Mouse (Mus musculus) MN1 (cell line): Measurements from ENCODE around the gene Fbxo36.

Source experiments
- DNase-seq: peaks from one replicate; pipeline ENCODE4 v3.0.0-alpha.2; 2016; ENCODE audit warnings: low spot score

Gene Fbxo36

DNA sequence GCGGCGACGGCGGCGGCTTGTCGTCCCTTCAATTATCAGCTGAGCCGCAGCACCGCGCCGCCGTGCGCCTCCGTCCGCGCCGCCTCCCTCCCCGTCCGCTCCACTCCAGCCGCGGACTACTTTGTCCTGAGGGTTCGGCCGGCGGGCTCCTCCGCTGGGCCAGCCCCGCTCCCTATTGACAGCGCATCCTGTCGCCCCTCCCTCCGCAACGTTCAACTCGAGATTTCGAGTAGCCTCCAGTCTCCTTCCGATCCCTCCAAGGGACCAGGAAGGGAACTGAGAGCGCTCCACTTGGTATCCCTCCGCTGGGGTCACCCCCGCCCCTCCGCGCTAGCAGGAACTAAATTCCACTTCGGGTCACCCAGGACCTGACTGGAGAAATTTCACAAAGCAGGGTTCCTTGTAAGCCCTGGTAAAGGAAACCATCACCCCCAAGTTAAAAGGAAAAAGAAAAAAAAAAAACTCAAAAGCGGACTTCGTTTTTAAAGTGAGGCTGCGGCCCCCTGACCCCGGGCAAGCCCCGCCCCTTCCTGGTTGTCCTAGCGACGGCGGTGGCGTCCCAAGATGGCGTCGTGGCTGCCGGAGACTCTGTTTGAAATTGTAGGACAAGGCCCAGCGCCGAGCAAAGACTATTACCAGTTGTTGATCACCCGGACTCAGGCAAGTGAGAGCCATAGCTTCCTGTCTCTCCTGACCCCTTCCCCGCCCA, at the start of gene Fbxo36:
TSS of gene Fbxo36 (plus strand) at position 533 of the 709 bp plus-strand sequence.
- peak; percentile 98 for DNase-seq

DNA sequence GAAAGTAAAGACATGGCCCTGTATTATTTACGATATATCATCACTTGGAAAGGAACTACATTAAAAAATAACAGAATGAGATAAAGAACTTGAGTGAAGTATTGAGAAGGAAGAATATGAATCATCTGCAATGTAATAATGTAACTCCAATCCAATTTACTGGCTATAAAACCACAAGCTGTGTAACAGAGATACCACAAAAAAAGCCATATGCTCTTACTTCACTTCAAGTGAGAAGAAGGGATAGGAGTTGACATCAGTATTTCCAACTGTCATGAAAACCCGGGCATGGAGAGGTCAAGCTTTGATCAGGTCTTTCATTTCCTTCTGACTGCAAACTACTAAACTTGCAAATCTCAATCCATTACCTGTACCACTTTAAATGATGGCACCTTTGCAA, 48.2 kb upstream of the Fbxo36 start:
- DNase-seq = peak; percentile 10

DNA sequence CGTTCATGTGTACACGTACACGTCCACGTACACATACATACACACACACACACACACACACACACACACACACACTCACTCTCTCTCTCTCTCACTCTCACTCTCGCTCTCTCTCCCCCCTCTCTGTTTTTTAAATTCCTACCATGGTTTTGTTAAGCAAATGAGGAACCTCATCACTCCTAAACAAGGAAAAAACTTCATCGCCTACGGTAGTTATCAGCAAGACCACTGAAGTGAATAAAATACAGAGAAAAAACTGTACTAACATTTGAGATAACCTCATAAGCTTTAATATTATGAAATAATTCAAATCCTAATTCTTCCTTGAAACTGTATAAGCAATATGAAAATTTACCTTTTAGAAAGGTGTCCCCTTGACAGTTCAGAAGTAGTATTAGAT, 44.3 kb upstream of the Fbxo36 start:
- DNase-seq = no peak

DNA sequence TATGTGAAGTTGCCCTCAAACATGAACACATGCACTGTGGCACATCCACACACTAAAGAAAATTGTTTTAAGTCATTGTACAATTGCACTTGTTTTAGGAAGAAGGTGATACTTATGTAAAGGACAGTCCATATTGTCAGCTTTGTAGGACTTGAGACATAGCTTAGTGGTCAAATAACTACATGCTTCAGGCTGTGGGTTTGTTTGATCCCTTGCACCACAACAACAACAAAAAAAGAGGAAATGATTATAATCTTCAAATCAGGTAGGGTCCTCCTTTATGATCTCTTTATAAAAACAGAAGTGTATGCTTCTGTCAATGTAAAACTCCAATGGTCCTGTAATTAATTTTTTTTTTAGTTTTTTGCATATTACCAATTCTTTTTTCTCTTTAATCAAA, 40.5 kb upstream of the Fbxo36 start:
- DNase-seq = no peak

DNA sequence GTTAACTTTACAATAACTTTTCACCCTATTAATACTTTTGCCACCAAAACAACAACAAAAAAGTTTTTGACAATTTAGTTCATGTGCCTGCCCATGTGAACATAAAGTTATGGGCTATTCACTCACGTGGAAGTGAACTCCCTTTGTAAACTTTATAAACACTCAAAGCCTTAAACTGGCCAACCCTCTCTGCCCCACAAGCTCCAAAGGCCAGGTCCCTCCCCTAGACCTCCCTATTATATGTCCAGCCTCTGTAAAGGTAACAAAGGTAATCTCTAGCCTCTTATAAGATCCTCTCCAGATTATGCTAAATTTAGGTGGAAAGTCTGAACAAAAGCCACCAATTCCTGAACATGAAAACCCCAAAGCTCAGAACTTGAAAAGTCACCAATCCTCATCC, 35.9 kb upstream of the Fbxo36 start:
- no peak for DNase-seq

DNA sequence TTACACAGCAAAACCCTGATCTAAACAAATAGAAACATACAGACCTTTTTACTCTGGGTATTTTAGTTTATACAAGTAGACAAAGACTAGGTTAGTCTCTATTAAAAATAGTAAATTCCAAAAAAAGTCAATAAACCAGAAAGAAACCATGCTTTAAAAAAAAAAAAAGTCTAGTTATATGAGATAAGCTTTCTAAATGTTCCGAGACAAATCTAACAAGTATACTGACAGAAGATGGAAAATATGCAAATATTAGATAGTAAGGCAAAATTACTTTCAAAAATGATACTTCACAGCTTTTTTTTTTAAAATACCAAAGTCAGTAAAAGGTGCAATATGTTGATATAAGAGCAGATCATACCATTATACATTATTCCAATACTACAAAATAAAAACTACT, 22.0 kb upstream of the Fbxo36 start:
- DNase-seq = no peak

DNA sequence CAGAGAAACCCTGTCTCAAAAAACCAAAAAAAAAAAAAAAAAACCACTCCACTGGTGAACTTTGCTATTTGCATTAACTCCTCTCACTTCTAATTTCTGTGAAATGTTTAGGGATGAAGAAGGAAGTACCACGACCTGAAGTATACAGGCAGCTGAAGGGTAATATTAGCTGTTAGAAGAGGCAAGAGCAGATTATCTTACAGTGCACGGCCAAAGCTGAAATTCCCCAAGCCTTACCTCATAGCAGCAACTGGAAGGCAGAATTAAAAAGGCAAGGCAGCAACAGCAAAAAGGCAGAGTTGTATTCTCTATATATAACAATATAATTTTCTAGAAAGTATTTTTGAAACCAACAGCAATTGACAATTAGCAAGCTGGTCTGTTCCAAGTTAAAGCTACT, 14.6 kb upstream of the Fbxo36 start:
- no peak for DNase-seq

DNA sequence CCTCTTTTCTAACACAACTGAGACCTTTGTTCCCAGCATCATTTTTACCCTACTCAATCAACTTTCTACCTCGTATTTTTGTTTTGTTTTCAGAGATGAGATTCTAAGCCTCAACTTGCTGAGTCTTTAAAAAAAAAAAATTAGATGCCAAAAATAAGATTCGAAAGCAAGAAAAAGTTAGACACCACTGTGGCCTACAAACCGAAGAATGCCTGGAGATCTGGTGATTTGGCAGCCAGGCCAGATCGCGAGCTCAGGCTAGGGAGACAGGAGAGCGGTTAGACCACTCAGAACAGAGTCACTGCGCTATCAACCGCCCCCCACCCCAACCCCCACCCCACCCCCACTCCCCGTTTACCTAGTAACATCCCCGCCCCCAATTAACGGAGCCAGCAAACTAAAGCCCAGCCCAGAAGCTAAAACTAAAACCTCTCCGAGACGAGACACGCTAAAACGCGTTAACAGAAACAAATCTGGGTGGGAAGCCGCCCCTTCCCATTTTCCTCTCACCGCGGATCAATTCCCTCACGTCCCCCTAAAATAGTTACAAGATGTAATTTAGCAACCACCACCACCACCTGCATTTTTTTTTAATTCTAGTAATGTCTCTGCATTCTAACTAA, 2.0 kb upstream of the Fbxo36 start:
- peak; percentile 9 for DNase-seq

DNA sequence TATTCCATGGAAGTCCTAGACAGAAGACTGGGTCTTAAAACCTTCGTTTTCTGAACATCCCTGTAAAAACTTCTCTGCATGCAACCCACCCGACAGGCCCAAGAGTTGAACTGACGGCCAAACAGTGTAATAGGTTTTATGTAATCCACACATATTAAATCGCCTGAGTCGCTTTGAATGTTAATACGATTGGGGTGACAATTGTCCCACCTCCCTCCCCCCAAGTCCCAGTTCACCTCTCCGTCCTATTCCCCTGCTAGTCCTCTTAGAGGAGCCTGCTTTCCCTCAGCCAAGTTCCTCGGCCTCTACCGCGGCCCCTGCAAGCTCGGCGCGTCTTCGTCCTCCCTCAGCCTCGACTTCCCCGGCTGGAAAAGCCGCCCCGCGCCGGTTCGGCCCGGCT, 1.5 kb upstream of the Fbxo36 start:
- DNase-seq = peak; percentile 33

DNA sequence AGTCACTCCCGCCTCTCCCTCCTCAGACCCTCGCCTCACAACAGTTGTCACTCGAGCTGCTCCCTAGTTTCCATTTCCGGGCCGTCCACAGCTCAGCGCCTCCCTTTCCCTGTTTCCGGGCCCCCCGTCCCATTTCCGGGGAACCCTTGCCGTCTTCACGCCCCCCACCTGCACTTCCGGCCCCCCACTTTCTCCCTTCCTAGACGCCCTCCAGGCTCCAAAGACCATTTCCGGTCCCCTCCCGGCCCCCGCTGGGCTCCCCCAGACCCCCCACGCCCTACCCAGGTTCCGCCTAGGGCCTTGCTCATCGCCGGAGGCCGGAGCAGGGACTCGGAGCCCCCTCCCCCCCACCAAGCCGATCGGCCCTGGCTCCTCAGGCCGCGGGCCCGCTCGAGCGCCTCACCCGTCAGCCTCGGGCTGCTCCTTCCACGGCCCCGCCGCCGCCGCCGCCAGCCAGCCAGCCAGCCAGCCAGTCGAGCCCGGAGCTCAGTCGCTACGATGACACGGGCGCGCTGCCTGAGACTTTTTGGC, 955 bp upstream of the Fbxo36 start:
- peak; percentile 59 for DNase-seq

DNA sequence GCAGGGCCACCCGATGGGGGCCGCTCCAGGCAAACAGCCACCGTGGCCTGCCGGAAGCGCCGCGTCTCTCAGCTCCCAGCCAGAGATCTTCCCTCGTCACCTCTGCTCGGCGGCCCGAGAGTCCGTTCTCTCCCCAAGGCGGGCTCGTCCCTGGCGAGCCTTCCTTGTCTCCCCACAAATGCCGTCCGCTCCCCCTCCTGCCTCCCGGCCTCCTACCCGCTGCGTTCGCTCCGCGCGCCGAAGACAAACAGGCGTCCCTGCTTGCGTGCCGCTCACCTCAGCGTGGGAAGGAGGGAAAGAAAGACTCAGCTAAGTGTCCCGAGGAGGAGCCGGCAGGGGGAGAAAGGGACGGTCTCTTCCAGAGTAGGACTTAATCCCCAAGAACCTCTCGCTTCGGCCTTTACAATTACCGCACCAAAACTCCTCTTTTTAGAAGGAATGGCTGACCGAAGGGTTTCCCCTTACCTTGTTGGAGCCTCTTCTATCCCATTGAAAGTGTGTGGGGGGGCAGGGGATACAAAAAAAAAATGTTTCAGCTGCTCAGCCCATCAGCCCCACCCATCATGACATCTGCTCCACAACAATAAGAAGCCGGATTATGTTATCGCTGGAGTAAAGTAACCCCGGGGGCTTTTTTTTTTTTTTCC, 500 bp downstream of the Fbxo36 start, which contains the start of gene Trip12:
TSS of gene Trip12 (minus strand) at position 499 of the 647 bp plus-strand sequence.
- peak; percentile 66 for DNase-seq

DNA sequence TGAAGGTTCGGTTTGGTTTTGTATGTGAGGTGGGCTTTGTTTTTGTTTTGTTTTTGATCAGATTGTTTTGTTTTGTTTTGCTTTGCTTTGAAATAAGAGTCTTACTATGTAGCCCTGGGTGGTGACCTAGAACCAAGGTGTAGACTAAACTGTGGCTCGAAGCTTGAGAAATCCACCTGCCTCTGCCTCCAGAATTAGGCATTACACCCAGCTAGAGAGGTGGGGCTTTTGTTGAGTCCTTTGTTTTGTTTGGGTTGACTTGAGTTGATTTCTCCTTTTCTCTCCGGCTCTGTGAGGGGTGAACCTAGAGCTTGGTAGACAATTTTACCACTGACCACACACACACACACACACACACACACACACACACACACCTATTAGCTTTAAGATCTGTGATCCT, 1.4 kb downstream of the Fbxo36 start:
- no peak for DNase-seq

DNA sequence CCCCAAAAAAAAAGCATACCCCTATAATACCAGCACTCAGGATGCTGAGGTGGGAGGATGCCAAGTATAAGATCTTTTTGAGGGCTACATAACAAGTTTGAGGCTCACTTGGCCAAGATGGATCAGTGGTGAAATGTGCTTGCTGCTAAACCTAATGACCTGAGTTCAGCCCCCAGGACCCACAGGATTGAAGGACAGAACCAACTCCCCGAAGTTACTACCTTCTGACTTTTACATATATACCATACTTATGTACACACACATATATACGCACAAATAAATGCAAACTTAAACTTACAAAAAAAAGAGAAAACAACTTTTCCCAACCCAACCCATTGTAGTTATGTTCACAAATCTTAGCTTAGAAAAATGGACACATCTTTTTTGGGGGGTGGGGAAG, 3.7 kb downstream of the Fbxo36 start:
- DNase-seq = no peak

DNA sequence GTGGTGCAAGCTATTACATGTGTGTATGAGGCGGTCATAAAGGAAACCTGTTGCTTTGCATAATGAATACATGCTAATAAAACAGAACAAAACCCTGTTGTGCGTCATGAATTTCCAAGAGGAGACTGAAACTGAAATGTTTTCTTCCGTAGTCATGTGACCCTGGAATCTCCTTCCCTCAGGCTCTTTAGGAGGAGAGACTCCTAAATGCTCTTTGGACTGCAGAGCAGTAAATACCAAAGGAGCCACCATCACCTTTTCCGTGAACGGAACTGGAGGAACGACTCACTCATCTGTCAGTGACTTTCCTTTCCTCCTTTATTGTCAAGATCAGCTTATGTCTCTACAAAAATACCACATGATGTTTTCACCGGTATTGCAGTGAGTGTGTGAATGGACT, 8.1 kb downstream of the Fbxo36 start:
- DNase-seq = no peak

DNA sequence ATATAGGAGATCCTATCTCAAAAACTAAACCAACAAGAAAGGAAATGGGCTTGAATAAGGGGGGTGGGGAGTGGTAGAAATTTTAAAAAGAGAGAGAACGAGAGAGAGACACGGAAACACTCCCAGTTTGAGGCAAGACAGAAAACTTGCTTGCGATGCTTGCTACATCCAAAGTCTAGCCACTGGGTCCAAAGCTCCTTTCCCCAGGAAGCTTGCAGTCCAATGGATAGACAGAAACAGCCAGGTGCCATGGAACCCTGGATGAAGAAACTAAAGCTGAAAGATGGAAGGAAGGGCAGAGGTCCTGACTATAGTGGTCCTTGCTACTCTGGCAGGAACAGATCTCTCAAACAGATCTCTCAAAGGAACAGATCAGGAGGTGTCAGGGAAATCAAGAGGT, 8.7 kb downstream of the Fbxo36 start:
- DNase-seq = no peak

DNA sequence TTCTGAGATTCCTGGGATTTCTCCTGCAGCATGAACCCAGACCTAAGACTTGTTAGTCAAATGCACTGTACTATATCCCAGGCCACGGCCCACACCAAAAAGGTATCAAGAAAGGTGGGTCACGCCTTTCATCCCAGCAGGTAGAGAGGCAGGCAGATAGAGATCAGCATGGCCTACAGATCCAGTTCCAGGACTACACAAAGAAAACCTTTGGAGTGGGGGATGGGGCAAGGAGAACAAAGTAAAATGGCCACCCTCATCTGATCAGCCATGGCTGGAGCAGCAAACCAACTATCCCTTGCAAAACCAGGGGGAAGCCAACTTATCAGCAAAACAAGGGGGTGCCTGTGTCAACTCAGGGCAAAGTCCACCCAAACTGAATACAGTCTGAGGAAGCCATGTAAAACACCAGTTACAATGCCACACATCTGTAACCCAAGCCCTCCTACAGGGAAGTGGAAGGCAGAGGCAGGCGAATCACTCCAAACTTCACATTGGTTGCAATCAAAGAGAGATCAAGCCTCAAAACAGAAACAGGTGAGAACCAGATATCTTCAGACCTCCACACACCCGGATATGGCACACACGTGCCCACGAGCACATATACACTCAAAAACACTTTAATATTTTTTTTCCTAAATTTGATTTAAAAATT, 9.3 kb downstream of the Fbxo36 start:
- no peak for DNase-seq

DNA sequence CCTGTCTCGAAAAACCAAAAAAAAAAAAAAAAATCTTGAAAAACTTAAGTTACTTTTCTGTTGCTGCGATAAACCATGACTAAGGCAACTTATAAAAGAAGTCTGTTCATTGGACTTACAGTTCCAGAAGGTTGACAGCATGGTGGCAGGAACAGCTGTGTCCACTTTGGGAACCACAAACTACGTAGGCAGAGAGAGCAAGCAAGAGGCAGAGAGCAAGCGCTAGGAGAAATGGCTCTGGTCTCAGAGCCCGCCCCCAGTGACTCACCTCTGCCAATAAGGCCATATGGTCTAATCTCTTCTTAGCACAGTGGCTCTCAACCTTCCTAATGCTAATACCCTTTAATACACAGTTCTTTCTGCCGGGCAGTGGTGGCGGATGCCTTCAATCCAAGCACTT, 10.2 kb downstream of the Fbxo36 start:
- no peak for DNase-seq

DNA sequence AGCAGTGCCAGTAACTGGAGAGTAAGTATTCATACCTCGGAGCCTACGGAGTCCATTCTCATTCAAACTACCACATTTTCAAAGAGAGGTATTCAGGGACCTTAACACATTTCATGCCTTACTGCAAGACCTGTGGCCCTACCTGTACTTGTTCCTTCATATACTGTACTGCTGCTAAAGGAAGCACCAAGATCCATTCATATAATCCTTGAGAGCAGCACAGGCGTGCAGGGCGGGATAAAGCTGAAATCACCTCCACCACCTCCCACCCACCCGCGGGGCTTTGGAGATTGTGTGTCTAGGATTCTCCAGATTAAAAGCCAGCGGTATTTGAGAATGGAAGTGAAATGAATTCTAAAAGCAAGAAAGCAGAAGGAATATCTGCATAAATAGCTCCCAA, 10.8 kb downstream of the Fbxo36 start:
- no peak for DNase-seq

DNA sequence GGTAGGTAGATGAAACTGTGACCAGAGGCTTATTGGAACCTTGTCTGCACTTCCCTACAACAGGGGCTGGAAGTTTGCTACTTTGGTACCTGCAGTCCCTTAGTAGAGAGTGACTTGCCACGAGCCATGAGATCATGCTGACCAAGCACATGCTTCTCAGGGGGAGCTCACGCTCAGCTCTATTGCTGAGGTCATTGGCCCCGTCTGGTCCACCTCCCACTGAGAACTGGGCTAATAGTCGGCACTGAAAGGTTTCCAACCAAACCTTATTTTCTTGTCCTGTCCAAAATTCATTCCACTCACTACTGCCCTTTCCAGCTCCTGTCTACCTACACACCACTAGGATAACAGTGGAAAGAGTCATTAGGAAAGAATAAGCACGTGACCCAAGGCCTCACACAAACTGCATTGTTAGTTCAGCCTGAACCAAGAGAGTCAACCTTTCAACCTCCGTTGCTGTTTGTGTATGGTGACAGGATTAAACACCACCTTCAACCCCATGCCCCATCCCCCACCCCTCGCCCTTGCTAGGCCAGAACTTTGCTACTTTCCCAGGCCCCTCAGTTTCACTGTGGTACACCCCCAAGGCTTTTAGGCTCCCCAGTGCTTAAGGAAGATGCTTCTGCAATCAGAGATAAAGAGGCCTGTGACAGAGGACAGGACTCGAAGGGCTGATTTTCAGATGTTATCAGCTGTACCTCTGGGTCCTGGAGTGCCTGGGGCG, 12.0 kb downstream of the Fbxo36 start:
- DNase-seq = peak; percentile 22

DNA sequence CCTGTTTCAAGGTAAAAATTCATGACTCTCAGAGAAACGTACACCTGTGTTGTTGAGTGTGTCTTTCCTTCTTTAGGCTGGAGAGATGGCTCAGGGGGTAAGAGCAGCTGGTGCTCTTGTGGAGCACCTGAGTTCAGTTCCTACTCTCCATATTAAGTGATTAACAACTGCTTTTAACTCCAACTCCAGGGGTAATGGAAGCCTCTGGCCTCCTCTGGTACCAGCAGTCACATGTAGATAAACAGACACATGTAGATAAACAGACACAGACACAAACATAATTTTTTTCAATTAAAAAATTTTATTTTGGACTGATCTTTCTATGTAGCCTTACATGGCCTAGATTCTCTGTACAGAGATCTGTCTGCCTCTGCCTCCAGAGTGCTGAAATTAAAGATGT, 14.1 kb downstream of the Fbxo36 start:
- no peak for DNase-seq

DNA sequence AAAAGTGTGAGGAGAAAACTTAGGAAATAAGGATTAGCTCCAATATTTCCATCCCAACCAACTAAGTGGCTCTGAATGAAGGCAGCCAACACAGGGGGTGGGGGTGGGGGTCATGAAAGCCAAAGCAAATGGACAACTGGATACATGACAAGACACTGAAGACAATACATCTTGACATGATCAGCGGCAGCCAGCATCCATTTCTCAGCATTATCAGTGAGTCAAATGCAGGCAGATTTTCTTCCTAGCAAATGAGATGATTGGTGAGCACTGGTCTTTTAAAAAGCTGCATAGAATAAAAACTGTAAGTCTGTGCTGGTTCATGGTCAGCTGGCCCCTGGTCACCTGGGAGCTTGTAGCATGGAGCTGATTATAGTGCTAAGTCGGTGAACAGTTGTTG, 15.3 kb downstream of the Fbxo36 start:
- no peak for DNase-seq

DNA sequence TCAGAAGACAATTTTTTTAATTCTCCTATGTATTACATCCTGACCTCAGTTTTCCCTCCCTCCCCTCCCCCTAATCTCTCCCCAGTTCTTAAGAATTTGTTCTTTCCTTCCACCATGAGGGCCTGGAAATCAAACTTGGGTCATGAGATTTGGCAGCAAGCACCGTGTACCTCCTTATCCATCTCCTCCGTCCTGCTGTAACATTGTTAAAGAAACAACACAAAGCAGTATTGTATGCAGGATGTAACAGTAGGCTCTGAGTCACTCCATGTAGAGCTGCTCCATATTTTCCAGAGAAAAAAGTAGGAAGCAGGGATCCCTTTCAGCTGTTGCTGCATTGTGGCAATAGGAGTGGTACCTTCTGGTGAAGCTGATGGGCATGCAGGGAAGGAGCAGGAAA, 16.1 kb downstream of the Fbxo36 start:
- no peak for DNase-seq
